Mouse (Mus musculus): ENCODE results near the gene Tmem183a.
A peak's percentile ranks its signal among the peaks of the same experiment; 100 is the strongest.

Gene Tmem183a

DNA sequence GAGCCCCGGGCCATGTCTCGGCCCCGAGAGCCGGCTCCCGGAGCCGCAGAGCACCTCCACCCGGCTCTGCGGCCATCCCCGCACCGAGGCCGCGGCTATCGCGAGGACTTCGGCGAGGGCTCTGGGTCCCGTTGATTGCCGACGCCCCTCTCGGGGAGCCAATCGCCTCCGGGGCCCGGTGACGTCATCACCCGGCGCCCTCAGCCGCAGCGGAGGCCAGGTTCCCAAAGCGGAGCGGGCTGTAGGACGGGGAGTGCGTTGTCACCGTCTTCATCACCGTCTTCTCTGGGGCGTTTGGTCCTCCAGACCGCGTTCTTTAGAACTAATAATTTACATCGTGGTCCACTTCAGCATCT lies at the start of gene Tmem183a:
Tmem183a (minus strand) TSS at position 123 of the 356 bp plus-strand sequence.
- DNase-seq (ENCODE audit: low spot score in 2 of 2): peak; percentile 94 to 95

DNA sequence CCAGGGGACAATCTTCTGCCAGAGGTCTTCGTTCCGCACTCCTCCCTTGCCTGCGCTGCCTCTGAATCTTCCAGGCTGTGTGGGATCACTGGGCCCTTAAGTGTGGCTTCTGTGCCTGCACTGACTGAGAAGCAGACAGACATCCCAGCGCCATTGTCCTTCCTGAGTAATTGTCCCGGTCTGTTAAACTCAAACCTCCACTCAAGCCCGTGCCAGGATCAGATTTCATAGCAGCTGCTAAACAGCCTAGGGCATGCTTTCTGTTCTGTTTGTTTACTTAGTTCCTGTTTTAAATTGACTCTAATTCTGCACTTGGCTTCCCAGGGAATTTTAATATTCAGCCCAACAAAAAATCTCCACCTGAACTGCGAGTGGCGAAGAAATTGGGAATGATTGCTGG lies 46.3 kb upstream of the Tmem183a start:
- no peak for DNase-seq (ENCODE audit: low spot score in 2 of 2)

DNA sequence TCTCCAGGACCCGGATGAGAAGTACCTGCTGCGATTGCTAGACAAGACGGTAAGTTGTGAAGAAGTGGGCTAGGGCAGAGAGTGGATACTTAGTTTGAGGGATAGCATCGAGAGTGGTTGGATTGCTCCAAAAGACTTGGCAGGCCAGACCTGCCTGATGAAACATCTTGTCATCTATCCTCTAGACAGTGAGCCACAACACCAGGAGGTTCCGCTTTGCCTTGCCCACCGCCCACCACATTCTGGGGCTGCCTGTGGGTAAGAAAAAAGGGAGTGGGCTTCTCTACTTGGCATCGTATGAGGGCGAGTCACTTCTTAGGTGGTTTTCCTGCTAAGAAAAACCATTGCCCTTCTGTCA lies 44.6 kb upstream of the Tmem183a start:
- DNase-seq (ENCODE audit: low spot score in 2 of 2): no peak

DNA sequence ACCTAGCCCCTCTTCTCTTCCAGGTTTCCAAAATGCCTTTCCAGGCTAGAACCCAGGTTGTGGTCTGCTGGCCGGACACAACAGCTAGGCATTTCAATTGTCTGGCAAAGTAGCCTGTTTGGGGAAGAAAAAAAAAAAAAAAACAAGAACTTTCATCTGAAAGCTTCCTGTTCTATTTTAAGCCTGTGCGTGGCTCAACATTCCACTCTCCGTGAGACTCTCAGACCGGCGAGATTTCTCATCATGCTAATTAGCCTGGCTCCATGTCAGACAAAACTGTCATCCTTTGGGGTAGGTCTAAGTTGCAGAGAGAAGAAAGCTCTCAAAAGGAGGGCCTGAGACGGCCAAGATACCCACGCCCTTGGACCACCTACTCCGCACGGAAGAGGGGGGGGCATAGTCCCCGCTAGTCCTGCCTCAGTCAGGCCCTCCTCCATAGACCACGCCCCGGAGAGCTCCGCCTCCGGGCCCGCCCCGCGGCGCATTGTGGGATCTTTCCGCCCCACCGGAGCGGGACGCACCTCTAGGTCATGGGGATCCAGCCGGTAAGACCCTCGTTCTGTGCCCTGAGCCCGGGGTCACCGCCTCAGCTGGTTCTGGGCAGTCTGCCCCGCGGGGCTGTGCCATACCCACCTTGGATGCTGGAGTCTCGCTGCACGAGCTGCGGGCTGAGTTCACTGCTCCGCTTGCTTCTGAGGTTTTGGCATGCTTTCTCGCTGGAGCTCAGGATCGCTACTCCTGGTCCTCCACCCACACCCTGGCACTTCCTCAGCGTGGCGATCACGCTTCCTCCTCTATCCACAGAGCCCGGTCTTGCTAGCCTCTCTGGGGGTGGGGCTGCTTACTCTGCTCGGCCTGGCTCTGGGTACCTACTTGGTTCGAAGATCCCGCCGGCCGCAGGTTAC lies 44.0 kb upstream of the Tmem183a start, which contains the start of gene Cyb5r1:
Cyb5r1 (plus strand) TSS at position 51 of the 905 bp plus-strand sequence.
- peak; percentile 69 to 79 for DNase-seq (ENCODE audit: low spot score in 2 of 2)

DNA sequence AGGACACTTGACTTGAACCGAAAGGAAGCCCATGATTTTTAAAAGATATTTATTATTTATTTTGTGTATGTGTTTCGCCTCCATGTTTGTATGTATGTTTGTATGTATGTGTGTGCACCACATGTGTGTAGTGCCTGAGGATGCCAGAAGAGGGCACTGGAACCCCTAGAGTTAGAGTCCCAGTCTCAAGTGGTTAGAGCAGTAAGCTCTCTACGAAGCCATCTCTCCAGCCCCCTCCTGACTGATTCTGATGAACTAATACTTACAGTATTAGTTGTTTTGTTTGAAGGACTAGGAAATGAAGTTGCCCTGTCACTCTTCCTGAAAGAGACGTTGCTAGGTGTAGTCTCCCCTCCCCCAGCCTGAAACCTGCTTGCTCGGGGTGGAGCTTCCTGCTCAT lies 38.0 kb upstream of the Tmem183a start:
- no peak for DNase-seq (ENCODE audit: low spot score in 2 of 2)

GRCm38 (mm10) chr1:134398210-134398609 lies 36.4 kb upstream of the Tmem183a start:
- no peak for DNase-seq (ENCODE audit: low spot score in 2 of 2)

DNA sequence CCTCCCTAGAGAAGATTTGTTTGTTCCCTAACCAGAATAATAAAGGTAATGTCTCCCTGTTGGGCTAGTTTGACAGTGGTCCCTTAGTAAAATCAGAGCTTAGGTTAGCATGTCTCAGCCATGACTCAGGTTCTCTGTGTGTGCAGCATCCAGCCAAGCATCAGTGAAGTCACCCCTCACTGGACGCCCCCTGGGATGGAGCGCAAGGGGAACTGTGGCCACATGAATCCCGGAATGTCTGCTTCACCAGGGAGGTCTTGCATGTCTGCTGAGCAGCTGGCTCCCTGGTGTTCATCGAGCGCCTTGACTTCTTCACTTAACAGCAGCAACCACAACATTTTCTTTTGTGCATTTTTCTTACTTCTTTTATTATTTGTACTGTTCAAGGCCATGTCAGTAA lies 32.0 kb upstream of the Tmem183a start:
- no peak for DNase-seq (ENCODE audit: low spot score in 2 of 2)

- no peak for DNase-seq (ENCODE audit: low spot score in 2 of 2)
Observed at GRCm38 (mm10) chr1:134385666-134386065, 23.9 kb upstream of the Tmem183a start, which contains the start of gene 4933406M09Rik. Gene 4933406M09Rik, plus strand, starts transcription at chr1:134385940.

DNA sequence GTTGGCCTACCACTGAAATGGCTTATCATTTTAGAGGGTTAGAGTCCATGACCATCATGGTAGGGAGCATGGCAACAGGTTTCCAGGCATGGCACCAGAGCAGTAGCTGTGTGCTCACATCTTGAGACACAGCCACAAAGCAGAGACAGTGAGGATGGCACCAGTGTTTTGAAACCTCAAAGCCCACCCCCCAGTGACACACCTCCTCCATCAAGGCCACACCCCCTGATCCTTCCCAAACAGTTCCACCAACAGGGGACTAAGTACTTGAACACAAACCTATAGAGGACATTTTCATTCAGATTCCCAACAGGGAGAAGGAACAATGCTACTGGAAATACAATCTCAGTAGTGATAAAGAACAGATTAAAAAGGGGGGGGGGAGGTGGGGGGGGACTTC lies 23.4 kb upstream of the Tmem183a start:
- DNase-seq (ENCODE audit: low spot score in 2 of 2): no peak

DNA sequence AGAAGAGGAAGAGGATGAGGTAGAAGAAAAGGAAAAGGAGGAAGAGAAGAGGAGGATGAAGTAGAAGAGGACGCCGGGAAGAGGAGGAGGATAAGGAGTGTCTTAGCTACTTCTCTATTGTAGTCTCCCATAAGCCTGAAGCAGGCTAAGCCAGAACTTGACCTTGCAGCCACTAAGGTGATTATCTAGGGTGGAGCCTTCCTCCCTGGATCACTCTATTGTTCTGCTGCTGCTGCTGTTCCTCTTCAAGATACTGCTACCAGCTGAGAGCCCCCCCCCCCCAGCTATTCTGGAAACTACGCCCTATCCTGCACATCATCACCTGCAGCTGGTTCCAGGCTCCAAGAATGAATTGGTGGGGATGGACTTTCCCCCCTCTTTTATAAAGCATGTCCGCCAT lies 22.8 kb upstream of the Tmem183a start:
- no peak for DNase-seq (ENCODE audit: low spot score in 2 of 2)

DNA sequence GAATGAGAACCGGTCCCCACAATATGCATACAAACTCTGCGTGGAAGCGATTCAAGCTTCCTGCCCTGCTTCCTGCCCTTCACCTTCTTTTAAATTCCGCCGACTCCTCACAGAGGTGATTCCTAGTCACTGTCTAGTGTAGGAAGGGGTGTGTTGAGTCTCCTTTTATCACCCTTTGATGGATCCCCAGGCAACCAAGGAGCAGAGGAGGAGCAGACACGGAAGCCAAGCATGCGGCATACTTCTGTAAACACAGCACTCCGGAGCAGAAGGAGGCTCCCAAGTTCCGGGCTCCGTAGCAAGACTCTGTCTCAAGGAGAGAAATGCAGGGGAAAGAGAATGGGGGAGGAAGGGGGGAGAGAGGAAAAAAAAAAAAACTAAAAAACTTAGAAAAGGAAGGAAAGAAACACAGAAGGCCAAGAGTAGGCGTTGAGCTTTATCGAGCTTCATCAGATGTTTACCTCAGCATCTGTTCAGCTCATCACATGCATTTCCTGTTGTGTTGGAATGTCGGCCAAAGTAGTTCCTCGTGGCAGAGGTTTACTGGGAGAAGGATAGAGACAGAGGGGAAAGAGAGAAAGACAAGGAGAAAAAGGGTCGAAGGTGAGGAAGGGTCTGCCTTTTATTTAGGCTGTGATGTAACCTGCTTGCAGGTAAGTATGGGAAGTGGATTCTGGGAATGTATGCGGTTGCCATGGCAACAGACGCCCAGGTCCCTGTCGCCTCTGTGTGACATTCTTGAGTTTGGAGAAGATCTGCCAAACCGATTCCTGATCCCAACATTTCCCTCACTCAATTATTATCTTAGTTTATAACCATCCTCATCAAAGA lies 20.2 kb upstream of the Tmem183a start:
- DNase-seq (ENCODE audit: low spot score in 2 of 2): no peak

- no peak for DNase-seq (ENCODE audit: low spot score in 2 of 2)
Observed at GRCm38 (mm10) chr1:134381051-134381450, 19.3 kb upstream of the Tmem183a start.

DNA sequence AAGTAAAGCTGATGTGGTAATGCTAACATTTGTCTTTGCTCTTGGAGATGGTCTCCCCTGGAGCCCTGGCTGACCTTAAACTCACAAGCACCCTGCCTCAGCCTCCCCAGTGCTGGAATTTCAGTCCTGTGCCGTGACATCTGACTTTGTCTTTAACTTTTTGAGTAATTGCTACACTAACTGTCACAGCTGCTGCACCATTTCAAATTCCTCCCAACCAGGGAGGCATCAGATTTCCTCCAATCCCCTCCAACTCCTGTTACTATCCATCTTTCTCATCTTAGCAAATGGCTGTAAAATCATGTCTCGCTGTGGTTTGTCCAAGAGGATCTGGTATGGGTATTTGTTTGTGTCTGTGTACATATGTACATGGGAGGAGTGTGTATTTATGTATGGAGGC lies 12.3 kb upstream of the Tmem183a start:
- no peak for DNase-seq (ENCODE audit: low spot score in 2 of 2)

DNA sequence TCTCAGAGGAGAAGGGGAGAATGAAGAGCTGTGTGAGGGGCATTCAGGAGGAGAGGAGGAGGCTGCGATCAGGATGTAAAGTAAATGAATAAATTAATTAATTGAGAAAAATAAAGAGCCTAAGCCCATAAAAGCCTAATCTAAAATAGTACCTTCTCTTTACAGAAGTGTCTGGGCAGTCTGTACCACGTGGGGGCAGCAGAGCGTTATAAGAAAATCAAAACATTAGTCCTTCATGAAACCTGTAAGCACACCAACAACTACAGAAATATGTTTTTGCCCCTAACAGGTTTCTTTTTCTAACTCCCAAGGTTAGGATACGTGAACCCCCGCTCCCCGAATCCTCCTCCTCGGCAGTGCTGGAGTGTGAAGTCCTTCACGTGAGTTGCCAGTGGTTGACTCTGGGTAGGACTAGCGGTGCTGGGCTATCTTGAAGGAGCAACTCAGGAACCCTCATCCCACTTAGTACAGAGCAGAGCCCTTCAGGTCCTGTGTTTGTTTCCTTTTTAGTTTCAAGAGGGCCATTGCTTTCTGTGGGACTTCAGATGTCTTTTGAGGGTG lies 7.1 kb upstream of the Tmem183a start:
- DNase-seq (ENCODE audit: low spot score in 2 of 2): peak; percentile 19 to 39

GRCm38 (mm10) chr1:134365491-134365890 lies 3.7 kb upstream of the Tmem183a start:
- DNase-seq (ENCODE audit: low spot score in 2 of 2): no peak

- DNase-seq (ENCODE audit: low spot score in 2 of 2): no peak
Observed at GRCm38 (mm10) chr1:134363194-134363593, 1.4 kb upstream of the Tmem183a start.

DNA sequence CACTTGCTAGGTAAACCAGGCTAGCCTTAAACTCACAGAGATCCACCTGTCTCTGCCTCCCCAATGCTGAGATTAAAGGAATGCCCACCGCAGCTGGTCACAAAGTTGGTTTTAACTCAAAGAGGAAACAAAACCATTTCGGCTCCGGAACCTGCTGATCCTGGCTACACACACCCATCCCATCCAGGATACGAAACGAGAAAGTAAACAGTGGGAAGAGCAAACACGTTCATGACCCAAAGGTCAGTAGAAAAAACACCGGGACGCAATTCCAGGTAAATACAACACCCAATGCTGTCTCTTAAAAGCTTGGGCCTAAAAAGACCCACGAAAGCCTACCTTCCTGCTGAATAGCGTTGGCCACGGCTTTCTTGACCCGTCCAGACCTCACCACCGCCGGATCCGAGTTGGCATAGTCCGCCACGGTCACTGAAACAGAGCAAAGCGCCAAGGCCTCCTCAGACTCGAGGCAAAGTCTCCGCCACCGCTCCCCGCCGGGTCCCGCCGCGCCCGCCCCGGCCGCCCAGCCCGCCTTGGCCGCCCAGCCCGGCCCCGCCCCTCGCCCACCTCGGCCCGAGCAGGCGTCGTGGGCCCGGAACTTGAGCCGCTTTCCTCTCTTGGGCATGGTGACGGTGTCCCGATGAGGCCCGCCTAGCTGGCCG lies 453 bp downstream of the Tmem183a start:
- no peak for DNase-seq (ENCODE audit: low spot score in 2 of 2)

DNA sequence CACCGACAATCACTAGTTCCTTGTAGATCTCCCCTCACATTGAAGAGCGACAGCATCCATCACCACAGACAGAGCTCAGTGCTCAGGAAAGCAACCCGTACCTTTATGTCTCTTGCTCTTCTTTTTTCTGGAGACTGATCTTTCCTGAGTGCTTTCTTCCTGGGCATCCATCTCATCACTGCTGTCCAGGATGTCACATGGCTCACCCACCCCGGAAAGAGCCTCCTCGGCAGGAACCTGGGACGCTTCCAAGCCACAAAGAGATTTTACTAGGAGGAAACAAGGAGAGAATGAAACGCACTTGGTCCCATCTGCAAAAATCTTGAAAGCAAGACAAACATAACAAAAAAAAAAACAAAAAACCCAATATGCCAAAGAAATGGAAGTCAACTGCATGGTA lies 1.1 kb downstream of the Tmem183a start:
- DNase-seq (ENCODE audit: low spot score in 2 of 2): no peak

DNA sequence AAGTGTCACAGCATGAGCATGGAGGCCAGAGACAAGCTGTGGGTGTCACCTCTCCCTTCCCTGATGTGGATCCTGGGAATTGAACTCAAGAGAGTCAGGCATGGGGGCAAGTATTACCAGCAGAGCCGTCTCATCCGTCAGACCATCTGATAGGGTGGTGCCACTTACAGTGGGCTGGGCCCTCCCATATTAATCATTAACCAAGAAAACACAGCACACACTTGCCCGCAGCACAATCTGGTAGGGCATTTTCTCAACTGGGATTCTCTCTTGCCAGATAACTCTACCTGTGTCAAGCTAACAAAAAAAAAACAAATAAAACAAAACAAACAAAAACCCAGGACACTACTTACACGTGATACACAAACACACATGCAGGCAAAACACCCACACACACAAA lies 4.3 kb downstream of the Tmem183a start:
- no peak for DNase-seq (ENCODE audit: low spot score in 2 of 2)

- DNase-seq (ENCODE audit: low spot score in 2 of 2): no peak
Observed at GRCm38 (mm10) chr1:134353326-134353725, 8.5 kb downstream of the Tmem183a start.

GRCm38 (mm10) chr1:134347791-134348190 lies 14.0 kb downstream of the Tmem183a start:
- no peak for DNase-seq (ENCODE audit: low spot score in 2 of 2)

GRCm38 (mm10) chr1:134345075-134345474 lies 16.7 kb downstream of the Tmem183a start:
- DNase-seq (ENCODE audit: low spot score in 2 of 2): no peak
